Mouse (Mus musculus): Measurements from ENCODE around the gene Cd70.
"Not testable (repeated sequence)": the region's sequence is repeated elsewhere in the genome, so short reads cannot be mapped to it uniquely, and the experiment has no call there.

The Cd70 gene

DNA sequence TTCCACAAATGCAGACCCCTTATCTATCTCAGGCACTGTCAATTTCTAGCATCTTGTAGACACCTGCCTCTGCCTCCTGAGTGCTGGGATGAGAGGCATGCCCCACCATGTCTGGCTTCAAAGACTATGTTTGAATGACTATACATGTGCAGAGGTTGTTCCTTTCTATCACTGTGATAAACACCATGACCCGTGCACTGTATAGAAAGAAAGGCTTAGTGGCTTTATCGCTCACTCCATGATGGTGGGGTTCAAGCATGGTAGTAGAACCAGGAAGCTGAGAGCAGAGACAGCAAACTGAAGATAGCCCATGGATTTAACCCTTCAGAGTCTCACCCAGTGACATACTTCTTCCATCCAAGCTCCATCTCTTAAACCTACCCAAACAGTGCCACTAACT lies 14.9 kb downstream of the Cd70 start:
- no peak for DNase-seq (ENCODE audit: low spot score in 2 of 2)

DNA sequence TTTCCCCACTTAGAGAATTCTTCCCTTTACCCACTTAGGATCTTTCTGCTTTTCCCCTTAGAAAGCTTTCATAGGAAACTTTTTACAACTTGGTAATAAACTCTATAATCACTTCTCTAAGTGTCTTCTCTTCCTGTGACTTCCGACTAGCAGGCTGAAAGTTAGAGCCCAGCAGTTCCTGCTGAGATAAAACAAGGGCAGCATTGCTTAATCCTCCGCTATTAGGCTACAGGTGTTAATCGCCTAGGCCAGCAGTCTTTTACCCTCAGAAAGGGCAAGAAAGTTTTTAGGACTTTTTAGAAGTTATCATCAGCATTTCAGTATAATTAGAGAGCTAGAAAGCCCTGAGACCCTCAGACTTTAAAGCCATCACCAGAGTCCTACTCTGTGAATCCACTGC lies 15.6 kb downstream of the Cd70 start:
- DNase-seq (ENCODE audit: low spot score in 2 of 2), result not testable (repeated sequence)

- DNase-seq (ENCODE audit: low spot score in 2 of 2), result no peak
Observed at GRCm38 (mm10) chr17:57131793-57132192, 17.8 kb downstream of the Cd70 start.

- DNase-seq (ENCODE audit: low spot score in 2 of 2), result no peak
Observed at GRCm38 (mm10) chr17:57125853-57126622, 23.5 kb downstream of the Cd70 start.

- DNase-seq (ENCODE audit: low spot score in 2 of 2), result no peak
Observed at GRCm38 (mm10) chr17:57124792-57125191, 24.8 kb downstream of the Cd70 start.

GRCm38 (mm10) chr17:57123192-57124118 lies 26.1 kb downstream of the Cd70 start:
- no peak for DNase-seq (ENCODE audit: low spot score in 2 of 2)

DNA sequence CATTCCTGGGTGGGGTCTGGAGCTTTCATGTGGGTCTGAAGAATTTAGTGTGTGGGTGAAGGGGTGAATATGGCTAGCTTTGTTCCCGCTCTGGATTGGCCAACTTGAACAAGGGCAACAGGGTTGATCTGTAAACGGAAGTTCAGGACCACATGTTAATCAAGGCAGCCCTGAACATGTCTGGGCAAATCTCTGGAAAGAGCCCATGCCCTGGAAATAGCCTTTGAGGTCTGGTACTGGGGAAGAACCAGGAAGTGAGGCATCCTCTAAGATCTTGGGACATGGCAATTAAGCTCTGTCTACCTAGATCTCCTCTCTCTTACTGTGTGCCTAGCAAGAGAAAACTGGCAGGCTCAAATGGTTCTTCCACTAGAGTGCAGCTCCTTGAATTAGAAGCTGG lies 27.7 kb downstream of the Cd70 start:
- no peak for DNase-seq (ENCODE audit: low spot score in 2 of 2)

- no peak for DNase-seq (ENCODE audit: low spot score in 2 of 2)
Observed at GRCm38 (mm10) chr17:57118524-57119349, 30.8 kb downstream of the Cd70 start.

DNA sequence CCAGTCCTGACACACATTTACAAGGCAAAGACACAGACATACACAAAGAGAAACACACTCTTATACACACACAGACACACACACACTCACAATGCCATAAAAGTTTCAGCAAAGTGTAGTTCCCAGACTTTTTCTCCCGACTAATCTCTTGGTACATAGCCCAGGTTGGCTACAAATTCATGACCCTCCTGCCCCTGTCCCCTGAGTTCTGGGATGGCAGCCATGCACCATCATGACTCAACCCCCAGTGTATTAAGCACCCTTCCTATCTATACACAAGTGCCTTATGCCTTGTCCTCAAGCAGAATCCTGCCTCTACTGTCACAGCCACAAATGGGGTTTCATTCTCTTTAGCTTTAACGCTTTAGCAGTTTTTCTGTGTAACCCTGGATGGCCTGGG lies 32.8 kb downstream of the Cd70 start:
- no peak for DNase-seq (ENCODE audit: low spot score in 2 of 2)

GRCm38 (mm10) chr17:57112768-57113474 lies 36.7 kb downstream of the Cd70 start:
- no peak for DNase-seq (ENCODE audit: low spot score in 2 of 2)

GRCm38 (mm10) chr17:57110005-57110404 lies 39.6 kb downstream of the Cd70 start:
- DNase-seq (ENCODE audit: low spot score in 2 of 2), result no peak

DNA sequence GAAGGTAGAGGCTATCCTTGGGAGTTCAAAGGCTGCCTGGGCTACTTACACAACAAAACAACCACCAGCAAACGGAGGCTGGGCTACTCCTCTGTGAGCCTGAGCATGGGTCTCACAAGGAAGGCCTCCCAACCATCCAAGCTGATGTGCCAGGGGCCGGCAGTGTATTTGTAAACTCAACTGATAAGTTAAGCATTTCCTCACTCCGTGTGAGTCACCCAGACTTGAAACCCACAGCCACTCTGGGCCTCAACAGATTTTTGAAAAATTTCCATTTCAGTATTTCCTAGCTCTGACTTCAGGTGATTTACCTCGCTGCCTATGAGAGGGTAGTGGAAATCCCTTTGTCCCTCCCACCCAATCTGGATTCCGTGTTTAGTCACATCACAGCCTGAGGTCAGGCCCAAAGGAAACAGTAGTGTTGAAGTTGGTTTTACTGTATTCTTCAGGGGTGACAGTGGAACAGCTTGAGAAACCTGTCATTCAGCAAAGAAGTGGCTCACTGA lies 40.9 kb downstream of the Cd70 start:
- no peak for DNase-seq (ENCODE audit: low spot score in 2 of 2)

DNA sequence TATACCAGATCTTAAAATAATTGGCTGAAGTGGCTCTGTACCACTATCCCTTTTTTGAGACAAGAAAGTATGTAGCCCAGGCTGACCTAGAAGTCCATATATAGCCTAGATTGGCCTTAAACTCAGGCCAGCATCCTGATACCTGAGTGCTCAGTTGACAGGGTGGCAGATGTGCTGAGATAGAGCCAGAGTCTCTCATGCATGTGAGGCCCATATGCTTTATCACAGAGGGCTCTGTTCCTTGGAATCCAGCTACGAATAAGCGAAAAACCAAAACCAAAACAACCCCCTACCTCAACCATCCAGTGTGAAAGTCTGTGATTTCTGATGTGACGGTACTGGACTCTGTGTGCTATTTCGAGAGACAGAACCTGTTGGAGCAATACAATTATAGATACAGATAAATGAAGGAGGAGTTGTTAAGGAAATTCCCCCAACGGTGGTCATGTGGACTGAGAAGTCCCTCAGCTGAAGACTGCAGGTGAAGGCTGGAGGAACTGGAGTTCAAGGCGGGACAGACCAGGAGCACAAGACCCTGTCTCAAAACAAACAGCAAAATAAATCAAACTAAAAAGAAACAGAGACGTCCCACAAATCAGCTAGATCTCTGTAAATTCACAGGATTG lies 41.4 kb downstream of the Cd70 start:
- DNase-seq (ENCODE audit: low spot score in 2 of 2), result no peak

DNA sequence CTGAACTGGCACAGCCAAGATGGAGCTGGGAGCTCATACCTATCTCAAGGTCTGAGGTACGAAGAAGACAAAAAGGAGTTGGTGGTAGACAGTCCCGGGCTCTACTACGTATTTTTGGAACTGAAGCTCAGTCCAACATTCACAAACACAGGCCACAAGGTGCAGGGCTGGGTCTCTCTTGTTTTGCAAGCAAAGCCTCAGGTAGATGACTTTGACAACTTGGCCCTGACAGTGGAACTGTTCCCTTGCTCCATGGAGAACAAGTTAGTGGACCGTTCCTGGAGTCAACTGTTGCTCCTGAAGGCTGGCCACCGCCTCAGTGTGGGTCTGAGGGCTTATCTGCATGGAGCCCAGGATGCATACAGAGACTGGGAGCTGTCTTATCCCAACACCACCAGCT lies 42.5 kb downstream of the Cd70 start:
- DNase-seq (ENCODE audit: low spot score in 2 of 2), result no peak

- DNase-seq (ENCODE audit: low spot score in 2 of 2), result no peak
Observed at GRCm38 (mm10) chr17:57106035-57106368, 43.6 kb downstream of the Cd70 start.

DNA sequence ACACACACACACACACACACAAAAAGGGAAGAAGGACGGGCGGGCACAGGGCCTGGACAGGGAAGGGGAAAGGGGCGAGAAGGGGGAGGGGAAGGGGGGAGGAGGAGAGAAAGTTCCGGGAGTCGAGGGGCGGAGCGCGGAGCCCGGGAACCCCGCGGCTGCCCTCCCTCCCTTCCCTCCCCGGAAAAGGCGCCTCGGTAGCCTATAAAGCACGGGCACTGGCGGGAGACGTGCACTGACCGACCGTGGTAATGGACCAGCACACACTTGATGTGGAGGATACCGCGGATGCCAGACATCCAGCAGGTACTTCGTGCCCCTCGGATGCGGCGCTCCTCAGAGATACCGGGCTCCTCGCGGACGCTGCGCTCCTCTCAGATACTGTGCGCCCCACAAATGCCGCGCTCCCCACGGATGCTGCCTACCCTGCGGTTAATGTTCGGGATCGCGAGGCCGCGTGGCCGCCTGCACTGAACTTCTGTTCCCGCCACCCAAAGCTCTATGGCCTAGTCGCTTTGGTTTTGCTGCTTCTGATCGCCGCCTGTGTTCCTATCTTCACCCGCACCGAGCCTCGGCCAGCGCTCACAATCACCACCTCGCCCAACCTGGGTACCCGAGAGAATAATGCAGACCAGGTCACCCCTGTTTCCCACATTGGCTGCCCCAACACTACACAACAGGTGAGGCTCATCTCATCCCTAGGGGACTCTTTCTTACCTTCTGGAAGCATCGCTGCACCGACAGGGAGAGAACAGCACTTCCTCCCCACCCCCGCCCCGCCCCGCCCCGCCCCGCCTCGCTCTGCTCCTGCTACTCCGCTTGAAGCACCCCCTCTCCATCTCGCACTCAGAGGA lies 44.2 kb downstream of the Cd70 start, which contains the start of gene Tnfsf9:
TSS of gene Tnfsf9 (plus strand) at position 145 of the 854 bp plus-strand sequence.
- DNase-seq (ENCODE audit: low spot score in 2 of 2), result no peak

- DNase-seq (ENCODE audit: low spot score in 2 of 2), result no peak
Observed at GRCm38 (mm10) chr17:57104496-57104895, 45.1 kb downstream of the Cd70 start.

GRCm38 (mm10) chr17:57102276-57102675 lies 47.3 kb downstream of the Cd70 start:
- DNase-seq (ENCODE audit: low spot score in 2 of 2), result no peak

GRCm38 (mm10) chr17:57099629-57100325 lies 49.8 kb downstream of the Cd70 start:
- DNase-seq (ENCODE audit: low spot score in 2 of 2), result no peak

Data from frontal cortex, postnatal 25 days (tissue).